ENCODE assay signal across 21 mouse cellular contexts in genomic region chr11:118265621-118266020, GRCm38 (mm10). TPM values are rescaled to one million over a fixed set of nuclear protein-coding genes. Genes with fewer than 3 reads are reported as not detected.
A peak's percentile ranks its signal among the peaks of the same experiment; 100 is the strongest.
DNase-seq lines count a peak whose midpoint lies in the region; ATAC-seq and TF ChIP-seq lines count a peak whose summit lies in the region.
"Had no signal": no experiment of that assay in that cellular context is flagged by ENCODE, and none has a peak within 500 bp of the region (broad histone marks: within the 10 kb centered on the region; RNA-seq: fewer than 3 reads in every experiment).

No protein-coding gene starts in this region.

- peaks cover 83% of the 10 kb centered on the region for H3K36me3 ChIP-seq in liver, postnatal 0 days (replicated peaks; ENCODE audit: insufficient read depth, low read length)
- peaks cover 99% of the 10 kb centered on the region for H3K36me3 ChIP-seq in liver, embryonic 12.5 days

- 72% methylated on average over 11 of the region's 11 CpGs for WGBS in liver, postnatal 0 days (ENCODE audit: insufficient replicate concordance)
- 78% methylated on average over 11 of the region's 11 CpGs for WGBS in liver, embryonic 12.5 days (ENCODE audit: insufficient replicate concordance)

- no peak for TF ChIP-seq CTCF in liver, postnatal 0 days (IDR thresholded peaks at IDR 0.05; ENCODE audit: low read depth)

- intact Hi-C loops in gastrocnemius, postnatal 36 days (cut with DNase I), result loop anchor here (5.0 kb wide), 1 partner anchor 163 kb away; no protein-coding TSS in a partner anchor

- H3K4me2 ChIP-seq in liver, postnatal 0 days (ENCODE audit: low read depth, low read length), result no peak overlapping the region
- no peak overlapping the region for H3K4me2 ChIP-seq in liver, embryonic 12.5 days
- H3K4me2 ChIP-seq: midbrain, embryonic 13.5 days had no signal

- H3K27ac ChIP-seq in liver, postnatal 0 days (ENCODE audit: low read depth), result no peak overlapping the region
- no peak overlapping the region for H3K27ac ChIP-seq in liver, embryonic 12.5 days
- H3K27ac ChIP-seq in brown adipose tissue, adult 24 weeks (replicated peaks; ENCODE audit: low read depth, low read length), result 0 out of 2 replicates have a peak overlapping the region, but pooled peaks have one; percentile 19
- H3K27ac ChIP-seq: heart, adult 2 months; limb, embryonic 10.5 days; liver, embryonic 14.5 days; macrophage; midbrain, embryonic 13.5 days had no signal

- ATAC-seq in liver, postnatal 0 days, result peak; percentile 59
- ATAC-seq in liver, embryonic 12.5 days, result no peak
- ATAC-seq: forebrain, embryonic 14.5 days; hindbrain, embryonic 16.5 days; midbrain, embryonic 13.5 days had no signal

- no peak overlapping the region for H3K4me3 ChIP-seq in liver, postnatal 0 days (ENCODE audit: low read depth, low read length)
- no peak overlapping the region for H3K4me3 ChIP-seq in liver, embryonic 12.5 days
- no peak overlapping the region for H3K4me3 ChIP-seq in brown adipose tissue, adult 24 weeks (ENCODE audit: insufficient read depth, low read depth, low read length)
- H3K4me3 ChIP-seq: erythroblast, embryonic 14.5 days; heart, adult 2 months; limb, embryonic 10.5 days; midbrain, embryonic 13.5 days; myocyte had no signal

- H3K27me3 ChIP-seq in liver, postnatal 0 days (ENCODE audit: insufficient read depth, low read length), result no peaks in the 10 kb centered on the region
- H3K27me3 ChIP-seq in liver, embryonic 12.5 days (replicated peaks), result no peaks in the 10 kb centered on the region
- H3K27me3 ChIP-seq: midbrain, embryonic 13.5 days had no signal

- H3K9me3 ChIP-seq in liver, postnatal 0 days (ENCODE audit: low read length), result no peaks in the 10 kb centered on the region
- no peaks in the 10 kb centered on the region for H3K9me3 ChIP-seq in liver, embryonic 12.5 days (replicated peaks)
- H3K9me3 ChIP-seq: limb, embryonic 10.5 days; midbrain, embryonic 13.5 days had no signal

- H3K9ac ChIP-seq in liver, postnatal 0 days (replicated peaks), result no peak overlapping the region
- no peak overlapping the region for H3K9ac ChIP-seq in liver, embryonic 12.5 days
- H3K9ac ChIP-seq: liver, embryonic 14.5 days; midbrain, embryonic 13.5 days had no signal

- peak; percentile 32 for DNase-seq in gastrocnemius, adult 18-20 months (ENCODE audit: low spot score)
- no peak for DNase-seq in gastrocnemius, postnatal 36 days
- DNase-seq in liver, postnatal 0 days, result no peak
- peak; percentile 29 for DNase-seq in ZHBTc4 (ENCODE audit: low read depth, low spot score)
- no peak for DNase-seq in right cerebral cortex, postnatal 36 days (ENCODE audit: low spot score in 2 of 2)
- DNase-seq in layer of hippocampus, postnatal 36 days, result no peak
- DNase-seq: cerebellum, adult 18-20 months; heart, adult 2 months; heart, postnatal 14 days; kidney, adult 9 months; retina, postnatal 1 day had no signal

- H3K4me1 ChIP-seq in liver, postnatal 0 days (ENCODE audit: insufficient read depth), result no peaks in the 10 kb centered on the region
- no peaks in the 10 kb centered on the region for H3K4me1 ChIP-seq in liver, embryonic 12.5 days
- no peaks in the 10 kb centered on the region for H3K4me1 ChIP-seq in brown adipose tissue, adult 24 weeks (ENCODE audit: control insufficient read depth, insufficient read depth, insufficient read length, low read length)
- H3K4me1 ChIP-seq: limb, embryonic 10.5 days; midbrain, embryonic 13.5 days had no signal

- TF ChIP-seq EP300 in liver, postnatal 0 days (IDR thresholded peaks at IDR 0.05; ENCODE audit: low read depth), result no peak

RNA-seq across cellular contexts. Expression of gene Cyth1, which starts 17.2 kb away (rescaled TPM):
- total RNA-seq in gastrocnemius, adult 18-20 months (2021), result 10 to 100 TPM; 38.4 to 40.3 TPM
- total RNA-seq in gastrocnemius, postnatal 36 days (2021), result 10 to 100 TPM; 33.5 to 34.7 TPM
- 7.0 and 7.9 TPM in 2 replicates for polyA plus RNA-seq in liver, postnatal 0 days (2015; fragmentation: Nextera tagmentation; extraction: Ambion mirVana)
- 4.7 and 5.4 TPM in 2 replicates for polyA plus RNA-seq in liver, embryonic 12.5 days (2016; fragmentation: Nextera tagmentation; extraction: Ambion mirVana)
- polyA plus RNA-seq in brown adipose tissue, adult 24 weeks (2012; ENCODE audit: insufficient read depth, insufficient read length, missing spikeins), result 37.2 and 41.9 TPM in 2 replicates
- 100 to 1,000 TPM in 1 of 2 experiments, 10 to 100 TPM in 1; 84.3 to 103 TPM for total RNA-seq in layer of hippocampus, postnatal 36 days (2021)

RNA-seq across cellular contexts. Expression of gene Usp36, which starts 24.4 kb away (rescaled TPM):
- 10 to 100 TPM; 12.9 to 14.1 TPM for total RNA-seq in gastrocnemius, adult 18-20 months (2021)
- total RNA-seq in gastrocnemius, postnatal 36 days (2021), result 10 to 100 TPM; 11.1 to 14.7 TPM
- polyA plus RNA-seq in liver, postnatal 0 days (2015; fragmentation: Nextera tagmentation; extraction: Ambion mirVana), result 3.2 and 3.8 TPM in 2 replicates
- 12.5 and 14.3 TPM in 2 replicates for polyA plus RNA-seq in liver, embryonic 12.5 days (2016; fragmentation: Nextera tagmentation; extraction: Ambion mirVana)
- 5.5 and 7.6 TPM in 2 replicates for polyA plus RNA-seq in brown adipose tissue, adult 24 weeks (2012; ENCODE audit: insufficient read depth, insufficient read length, missing spikeins)
- total RNA-seq in layer of hippocampus, postnatal 36 days (2021), result 10 to 100 TPM; 22.5 to 25.5 TPM

Comparison
In these comparisons a context has a peak if more than half of its experiments do, and no peak if none do; other contexts are left out.
1. DNase-seq: peak in gastrocnemius, adult 18-20 months (single experiment) and ZHBTc4 (single experiment); none in gastrocnemius, postnatal 36 days (0 of 2), liver, postnatal 0 days (single experiment), right cerebral cortex, postnatal 36 days (0 of 2) and layer of hippocampus, postnatal 36 days (0 of 2).